Mouse (Mus musculus) skeletal muscle tissue, adult 2 months (tissue): Measurements from ENCODE around the gene Opcml.

ENCODE experiments used
- DNase-seq: peaks from one replicate; pipeline ENCODE4 v3.0.0-alpha.2; 2012; ENCODE audit warnings: low read depth, low spot score

Opcml gene

GRCm38 (mm10) chr9:28003131-28003530 lies 212.6 kb downstream of the Opcml start:
- no peak for DNase-seq

- DNase-seq: no peak
Observed at GRCm38 (mm10) chr9:28011483-28011882, 220.9 kb downstream of the Opcml start.

GRCm38 (mm10) chr9:28012664-28013063 lies 222.1 kb downstream of the Opcml start:
- no peak for DNase-seq

GRCm38 (mm10) chr9:28013192-28013591 lies 222.6 kb downstream of the Opcml start:
- DNase-seq: no peak

- DNase-seq: no peak
Observed at GRCm38 (mm10) chr9:28028156-28028555, 237.6 kb downstream of the Opcml start.

- DNase-seq: no peak
Observed at GRCm38 (mm10) chr9:28028788-28029393, 238.3 kb downstream of the Opcml start.

- no peak for DNase-seq
Observed at GRCm38 (mm10) chr9:28049157-28049556, 258.6 kb downstream of the Opcml start.

GRCm38 (mm10) chr9:28057171-28057845 lies 266.7 kb downstream of the Opcml start:
- no peak for DNase-seq

- DNase-seq: no peak
Observed at GRCm38 (mm10) chr9:28065126-28065525, 274.6 kb downstream of the Opcml start.

GRCm38 (mm10) chr9:28080694-28081093 lies 290.1 kb downstream of the Opcml start:
- DNase-seq: no peak

- no peak for DNase-seq
Observed at GRCm38 (mm10) chr9:28083754-28084153, 293.2 kb downstream of the Opcml start.

- DNase-seq: no peak
Observed at GRCm38 (mm10) chr9:28084273-28084726, 293.7 kb downstream of the Opcml start.

GRCm38 (mm10) chr9:28091395-28091794 lies 300.8 kb downstream of the Opcml start:
- no peak for DNase-seq

GRCm38 (mm10) chr9:28094722-28095121 lies 304.1 kb downstream of the Opcml start:
- no peak for DNase-seq

- no peak for DNase-seq
Observed at GRCm38 (mm10) chr9:28096204-28096603, 305.6 kb downstream of the Opcml start.

- peak; percentile 6 for DNase-seq
Observed at GRCm38 (mm10) chr9:28101981-28102380, 311.4 kb downstream of the Opcml start.

GRCm38 (mm10) chr9:28121858-28122257 lies 331.3 kb downstream of the Opcml start:
- no peak for DNase-seq

- no peak for DNase-seq
Observed at GRCm38 (mm10) chr9:28128735-28129134, 338.2 kb downstream of the Opcml start.

GRCm38 (mm10) chr9:28131521-28131920 lies 340.9 kb downstream of the Opcml start:
- DNase-seq: no peak

- no peak for DNase-seq
Observed at GRCm38 (mm10) chr9:28136614-28137013, 346.0 kb downstream of the Opcml start.

- DNase-seq: no peak
Observed at GRCm38 (mm10) chr9:28139957-28140597, 349.5 kb downstream of the Opcml start.

GRCm38 (mm10) chr9:28149507-28149906 lies 358.9 kb downstream of the Opcml start:
- no peak for DNase-seq

- no peak for DNase-seq
Observed at GRCm38 (mm10) chr9:28153748-28154147, 363.2 kb downstream of the Opcml start.
